Mouse (Mus musculus): ENCODE results near the gene Ripk4.

The Ripk4 gene

DNA sequence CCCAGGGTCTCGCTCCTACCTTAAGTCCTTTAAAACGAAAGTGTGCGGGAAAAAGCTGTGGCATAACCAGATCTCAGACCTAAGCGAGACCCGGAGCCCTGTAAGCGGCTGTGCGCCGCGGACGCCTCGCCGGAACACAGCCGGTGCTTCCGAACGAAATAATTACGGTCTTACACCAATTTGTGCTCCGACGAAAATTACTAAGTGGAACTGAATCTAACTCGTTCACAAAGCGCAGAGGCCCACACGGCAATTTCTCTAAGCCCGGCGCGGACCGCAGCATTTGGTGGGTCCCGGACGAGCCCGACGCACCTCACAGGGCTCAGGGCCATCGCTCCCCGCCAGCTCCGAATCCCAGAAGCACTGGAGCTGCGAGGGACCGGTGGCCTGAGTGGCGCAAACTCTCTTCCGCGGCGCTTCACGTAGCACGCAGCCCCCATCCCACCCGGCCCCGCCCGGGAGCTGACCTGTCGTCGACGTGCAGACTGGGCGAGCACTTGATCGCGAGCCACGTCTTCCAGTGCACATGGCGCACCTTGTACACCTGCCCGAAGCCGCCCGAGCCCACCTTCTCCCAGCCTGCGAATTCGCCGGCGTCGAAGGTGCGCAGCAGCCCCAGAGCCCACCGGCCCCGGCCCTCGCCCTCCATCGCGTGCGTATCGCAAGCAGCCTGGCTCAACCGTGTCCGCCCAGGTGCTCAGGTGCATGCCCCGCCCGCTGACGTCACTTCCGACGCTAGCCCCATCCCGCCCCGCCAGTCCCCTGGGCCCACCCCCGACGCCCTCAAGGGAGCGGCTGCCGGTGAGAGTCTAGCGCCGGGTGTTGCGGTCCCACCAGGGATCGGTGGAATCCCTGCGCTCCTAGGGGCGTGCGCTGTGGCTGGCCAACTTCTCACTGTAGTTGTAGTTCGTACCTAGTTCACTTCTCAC lies at the start of gene Ripk4:
Gene Ripk4 (minus strand): TSS at position 727 of the 929 bp plus-strand sequence.
- peak; percentile 65 to 81 for DNase-seq (ENCODE audit: low spot score in 2 of 2)

DNA sequence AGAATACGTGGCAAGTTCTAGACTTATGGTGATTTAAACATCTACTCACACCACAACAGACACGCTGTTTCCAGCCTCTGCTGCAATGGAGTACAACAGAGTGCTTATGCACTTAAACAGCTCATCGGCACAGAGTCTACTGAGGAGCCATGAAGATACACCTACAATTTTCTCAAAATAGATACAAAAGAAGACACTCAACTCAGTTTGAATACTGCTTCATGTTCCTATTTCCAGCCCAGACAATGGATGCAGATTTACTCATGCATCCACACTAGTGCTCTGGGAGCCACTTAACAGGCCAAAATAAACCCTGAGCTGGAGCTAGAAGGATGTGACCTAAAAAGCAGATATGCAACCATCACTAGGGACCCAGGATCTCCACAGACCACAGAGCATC lies 45.3 kb upstream of the Ripk4 start:
- no peak for DNase-seq (ENCODE audit: low spot score in 2 of 2)

DNA sequence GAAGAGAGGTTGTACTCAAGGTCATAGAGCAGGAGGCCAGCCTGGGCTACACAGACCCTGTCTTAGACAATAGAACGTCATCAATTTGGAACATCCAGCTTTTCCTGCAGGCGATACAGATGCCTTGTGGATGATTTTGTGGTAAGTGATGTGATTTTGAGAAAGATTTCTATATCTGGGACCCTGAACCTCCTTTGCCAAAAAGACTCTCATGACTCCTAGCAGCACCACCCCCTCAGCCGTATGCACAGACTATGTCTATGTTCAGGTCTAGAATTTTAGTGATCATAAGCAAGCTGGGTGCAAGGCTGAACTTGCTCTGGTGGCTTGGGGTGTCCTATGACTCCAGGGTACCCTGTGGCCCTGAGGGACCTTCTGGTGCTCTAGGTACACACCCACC lies 42.1 kb upstream of the Ripk4 start:
- no peak for DNase-seq (ENCODE audit: low spot score in 2 of 2)

DNA sequence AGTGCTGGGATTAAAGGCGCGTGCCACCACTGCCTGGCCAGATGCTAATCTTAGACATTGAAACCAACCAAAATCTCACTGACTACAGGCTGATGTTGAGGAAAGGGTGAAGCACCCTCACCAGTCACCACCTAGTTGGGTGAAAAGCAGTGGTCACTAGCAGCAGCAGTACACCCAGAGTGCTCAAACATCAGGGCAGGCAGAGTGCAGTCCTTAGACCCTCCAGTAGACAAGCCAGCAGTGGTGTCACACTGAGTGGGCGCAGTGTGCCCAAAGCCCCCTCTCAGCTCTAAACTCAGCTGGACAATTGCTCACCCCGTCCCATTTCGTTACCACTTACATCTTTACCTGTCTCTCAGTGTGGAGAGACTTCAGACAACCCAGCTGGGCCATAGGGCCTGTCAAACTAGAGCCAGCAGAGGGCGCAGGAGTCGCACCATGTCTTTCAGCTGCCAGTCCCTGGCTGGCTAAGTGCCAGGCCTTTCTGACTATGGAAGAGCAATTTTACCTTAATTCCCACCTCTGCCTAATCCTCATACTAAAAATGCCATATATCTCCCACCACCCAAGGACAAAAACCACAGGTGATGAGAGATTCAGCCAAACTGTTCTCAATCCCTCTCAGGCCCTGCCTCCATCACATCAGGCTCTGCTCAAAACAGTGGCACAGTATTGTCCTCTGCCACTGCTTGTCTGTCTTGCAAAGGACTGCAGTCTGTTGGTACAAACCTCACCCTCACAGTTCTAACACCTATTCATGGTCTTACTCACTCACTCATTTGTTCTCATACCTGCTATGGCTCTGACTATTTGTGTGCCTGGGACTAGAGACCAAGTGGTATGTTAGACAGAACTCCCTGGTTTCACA lies 41.3 kb upstream of the Ripk4 start:
- peak; percentile 48 to 67 for DNase-seq (ENCODE audit: low spot score in 2 of 2)

DNA sequence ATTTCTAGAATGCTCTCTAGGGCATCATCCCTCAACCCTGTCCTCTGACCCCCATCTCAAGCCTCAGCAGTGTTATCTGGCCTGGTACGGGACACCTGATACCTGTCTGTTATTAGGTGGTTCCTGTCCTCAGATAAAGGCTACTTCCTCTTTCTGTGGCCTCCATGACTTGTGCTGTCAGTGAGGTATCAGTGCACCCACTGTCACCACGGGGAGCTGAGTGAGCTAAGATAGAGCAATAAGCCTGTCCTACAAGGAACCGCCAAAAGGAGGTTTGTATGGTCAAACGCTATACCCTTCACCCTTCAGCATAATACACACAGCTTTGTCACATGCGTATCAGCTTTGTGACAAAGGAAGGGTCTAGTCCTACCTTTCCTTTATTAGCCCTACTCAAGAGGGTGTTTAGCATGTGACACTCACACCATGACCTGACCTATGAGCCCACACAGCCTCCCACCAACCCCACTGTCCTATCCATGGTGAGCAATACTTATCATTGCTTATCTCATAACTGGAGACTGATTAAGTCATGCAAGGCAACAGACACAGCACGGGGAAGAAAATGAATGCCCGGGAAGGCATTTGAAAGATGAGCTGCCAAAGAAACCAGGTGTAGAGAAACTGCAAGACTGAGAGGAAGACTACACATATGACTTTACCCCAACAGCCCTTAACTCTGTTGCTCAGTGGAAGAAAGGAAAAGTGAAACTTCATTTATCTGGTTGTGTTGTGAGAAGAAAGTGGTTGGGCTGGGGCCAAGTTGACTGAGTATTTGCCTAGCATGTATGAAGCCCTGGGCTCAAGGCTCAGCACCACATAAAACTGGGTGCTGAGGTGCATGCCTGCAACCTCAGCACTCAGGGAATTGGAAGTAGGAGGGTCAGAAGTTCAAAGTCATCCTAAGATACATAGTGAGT lies 34.6 kb upstream of the Ripk4 start:
- DNase-seq (ENCODE audit: low spot score in 2 of 2): no peak

DNA sequence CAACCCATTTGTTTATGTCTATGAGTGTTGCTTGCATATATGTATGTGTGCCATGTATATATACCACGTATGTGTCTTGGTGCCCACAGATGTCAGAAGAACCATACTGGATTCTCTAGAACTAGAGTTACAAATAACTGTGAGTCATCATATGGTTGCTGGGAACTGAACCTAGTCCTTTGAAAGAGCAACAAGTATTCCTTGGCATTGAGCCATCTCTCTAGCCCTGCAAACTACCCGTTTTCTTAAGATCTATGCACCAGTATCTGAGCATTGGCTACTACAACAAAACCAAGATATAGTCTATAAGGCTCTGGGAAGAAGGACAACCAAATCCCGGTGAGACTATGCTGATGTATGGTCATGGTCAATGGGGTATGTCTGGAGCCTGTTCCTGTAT lies 33.6 kb upstream of the Ripk4 start:
- DNase-seq (ENCODE audit: low spot score in 2 of 2): no peak

DNA sequence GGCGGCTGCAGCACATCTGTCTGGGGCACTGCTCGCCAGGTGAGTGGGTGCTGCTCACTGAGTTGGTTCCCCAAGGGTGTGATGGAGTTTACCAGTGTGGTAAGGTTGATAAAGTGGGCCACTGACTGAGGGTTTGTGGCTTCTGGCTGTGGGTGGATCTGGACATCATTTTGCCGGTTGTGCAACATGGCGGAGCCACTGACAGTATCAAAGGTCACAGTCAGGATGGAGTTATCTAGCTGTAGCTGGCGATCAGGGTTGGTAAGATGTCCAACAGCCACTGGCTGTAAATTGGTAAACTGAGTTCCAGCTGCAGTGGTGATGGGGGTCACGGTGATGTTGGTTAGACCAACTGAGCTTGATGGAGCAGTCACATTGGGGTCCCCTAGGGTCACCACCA lies 30.7 kb upstream of the Ripk4 start:
- no peak for DNase-seq (ENCODE audit: low spot score in 2 of 2)

DNA sequence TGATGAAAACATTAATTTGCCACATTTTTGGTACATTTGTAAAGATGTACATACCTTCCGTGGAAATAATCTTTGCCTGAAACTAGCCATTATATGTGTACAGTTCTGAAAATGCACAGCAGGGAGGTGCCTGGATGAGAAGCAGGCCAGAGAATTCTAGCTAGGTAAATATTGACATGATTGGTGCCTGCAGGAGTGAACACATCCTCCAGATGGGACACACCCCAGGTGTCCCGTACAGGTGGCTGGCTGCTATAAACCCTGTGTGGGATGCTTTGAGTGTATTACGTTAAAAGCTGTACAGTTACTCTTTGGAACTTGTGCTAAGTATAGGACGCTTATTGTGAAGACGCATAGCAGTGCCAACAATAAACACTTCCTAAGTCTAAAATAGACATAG lies 19.5 kb upstream of the Ripk4 start:
- no peak for DNase-seq (ENCODE audit: low spot score in 2 of 2)

DNA sequence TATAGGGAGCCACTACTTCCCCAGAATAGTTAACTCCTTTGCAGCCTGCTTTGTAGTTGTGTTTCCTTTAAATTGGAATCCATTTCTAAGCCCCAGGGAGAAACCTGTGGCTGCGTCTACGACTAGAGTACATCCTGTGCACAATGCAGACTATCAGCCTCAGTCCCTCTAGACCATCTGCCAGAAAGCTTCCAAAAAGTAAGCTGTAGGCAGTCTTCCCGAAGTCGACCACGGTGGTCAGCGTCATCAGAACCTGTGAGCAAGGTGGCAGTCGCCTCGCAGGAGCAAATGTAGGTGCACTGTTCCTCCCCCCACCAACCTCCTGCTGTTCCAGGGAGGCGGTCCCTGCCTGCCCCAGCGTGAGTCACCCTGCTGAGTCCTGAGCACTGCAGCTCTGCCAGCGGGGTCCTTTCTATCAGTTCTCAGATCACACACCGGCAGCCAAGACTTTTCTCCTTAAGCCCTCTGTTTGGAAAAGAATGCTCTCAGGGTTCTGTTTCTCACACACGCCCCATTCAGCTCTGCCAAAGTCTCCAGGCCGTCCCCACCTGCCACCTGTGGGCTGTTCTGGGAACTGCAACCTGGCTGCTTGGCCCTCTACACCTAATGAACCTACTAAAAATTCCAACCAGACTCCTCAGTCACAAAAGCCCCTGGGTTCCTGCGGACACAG lies 14.9 kb upstream of the Ripk4 start:
- DNase-seq (ENCODE audit: low spot score in 2 of 2): peak; percentile 81 to 87

DNA sequence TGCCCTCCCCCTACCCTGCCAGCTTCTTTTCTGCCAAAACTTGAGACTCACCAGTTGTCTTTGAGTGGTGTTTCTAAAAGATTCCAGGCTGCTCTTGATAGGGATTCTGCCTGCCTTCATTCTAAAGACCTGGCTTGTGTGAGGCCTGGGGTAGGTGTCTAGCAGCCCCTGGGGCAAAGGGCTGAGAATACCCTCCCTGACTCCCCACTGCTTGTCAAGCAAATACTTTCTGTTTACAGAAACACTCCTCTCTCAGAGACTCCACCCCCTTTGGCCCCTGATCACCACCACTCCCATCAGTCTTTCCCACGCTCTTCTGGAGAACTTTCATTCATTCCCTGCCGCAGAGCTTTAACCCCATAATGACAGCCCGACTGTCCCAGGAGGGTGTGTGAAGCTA lies 2.9 kb upstream of the Ripk4 start:
- no peak for DNase-seq (ENCODE audit: low spot score in 2 of 2)

DNA sequence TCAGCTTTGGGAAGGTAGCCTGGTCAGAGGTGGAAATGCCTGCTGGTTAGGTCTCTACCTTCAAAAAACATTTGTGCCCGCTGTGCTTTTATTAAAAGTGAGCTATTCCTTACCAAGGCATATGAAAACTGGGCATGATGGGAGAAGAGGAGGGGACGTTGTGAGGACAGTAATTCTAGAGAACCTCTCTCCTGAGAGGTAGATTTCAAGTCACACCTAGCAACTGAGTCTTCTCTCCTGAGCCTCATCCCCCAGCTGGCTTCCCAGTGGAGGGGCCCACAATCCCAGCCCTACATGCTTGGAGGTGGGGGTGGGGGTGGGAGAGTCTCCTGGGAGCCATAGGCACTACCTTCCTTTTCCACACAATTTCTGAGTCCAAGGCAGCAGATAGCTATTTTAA lies 1.0 kb upstream of the Ripk4 start:
- DNase-seq (ENCODE audit: low spot score in 2 of 2): no peak

DNA sequence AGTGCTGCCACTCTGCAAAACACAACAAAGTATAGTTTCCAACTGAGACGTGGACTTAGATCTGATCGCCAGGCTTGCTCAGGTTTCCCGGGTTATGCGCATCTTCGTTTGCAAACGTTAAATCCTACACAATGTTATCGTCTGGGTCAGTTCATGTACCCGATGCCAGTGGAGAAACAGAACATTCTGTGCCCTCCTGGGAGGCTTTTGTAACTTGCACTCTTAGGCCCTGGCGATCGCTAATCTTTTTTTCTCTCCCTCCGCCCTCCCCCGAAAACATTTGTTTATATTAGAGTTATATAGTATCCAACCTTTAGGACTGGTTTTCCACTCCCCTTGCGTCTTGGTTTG lies 378 bp upstream of the Ripk4 start:
- no peak for DNase-seq (ENCODE audit: low spot score in 2 of 2)

DNA sequence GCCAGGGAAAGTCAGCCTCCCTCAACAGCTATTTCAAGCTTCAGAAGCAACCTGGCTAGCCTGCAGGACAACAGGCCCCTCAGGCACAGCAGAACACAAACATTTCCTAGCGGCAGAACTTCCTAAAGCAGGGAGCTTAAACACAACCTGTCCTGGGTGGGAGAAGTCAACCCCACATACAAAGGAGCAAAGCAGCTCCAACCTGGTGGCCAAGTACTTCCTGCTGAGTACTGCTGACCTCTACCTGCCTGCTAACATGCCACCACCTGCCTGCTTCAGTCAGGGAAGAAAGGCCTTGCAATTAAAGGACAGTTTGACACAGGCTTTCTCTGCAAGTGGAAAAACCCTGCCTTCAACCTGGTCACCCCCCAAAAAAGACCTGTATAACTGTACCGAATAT lies 1.8 kb downstream of the Ripk4 start:
- DNase-seq (ENCODE audit: low spot score in 2 of 2): peak in 1 of 2 experiments; percentile 56

DNA sequence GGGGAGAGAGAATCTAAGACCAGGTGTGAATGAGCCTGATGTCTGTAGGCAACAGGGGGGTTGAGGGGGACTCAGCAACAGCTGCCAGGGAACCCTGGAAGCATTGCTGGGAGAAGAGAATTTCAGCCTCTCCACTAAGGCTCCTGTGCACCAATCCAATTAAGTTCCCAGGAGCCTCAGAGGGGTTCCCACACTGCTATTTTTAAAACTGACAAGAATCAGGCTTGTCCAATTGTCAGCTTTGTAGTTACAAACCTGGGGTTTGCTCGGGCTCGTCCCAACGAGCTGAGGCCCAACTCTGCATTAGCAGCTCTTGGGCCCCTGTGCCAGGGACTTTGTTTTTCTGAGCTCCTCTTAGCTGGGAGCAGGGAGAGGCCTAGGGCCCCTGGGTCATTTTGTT lies 3.9 kb downstream of the Ripk4 start:
- DNase-seq (ENCODE audit: low spot score in 2 of 2): peak in 1 of 2 experiments; percentile 43

DNA sequence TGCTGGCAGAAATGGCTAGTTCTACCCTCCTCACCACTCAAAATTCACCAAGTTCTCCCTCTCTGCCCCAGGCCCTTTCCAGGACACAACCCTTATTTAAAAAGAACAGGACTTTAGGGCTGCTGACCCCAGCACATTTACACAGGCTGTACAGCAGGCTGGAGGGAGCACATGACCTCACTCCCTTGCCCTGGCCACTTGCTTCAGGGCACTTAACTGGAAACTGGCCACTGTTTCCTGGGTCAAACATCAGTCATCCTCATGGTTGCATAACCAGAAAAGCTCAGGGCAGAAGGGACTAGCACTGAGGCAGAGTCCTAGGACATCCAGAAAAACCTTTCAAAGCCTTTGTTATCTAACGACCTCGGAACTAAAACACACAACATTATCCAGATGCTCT lies 5.3 kb downstream of the Ripk4 start:
- no peak for DNase-seq (ENCODE audit: low spot score in 2 of 2)

DNA sequence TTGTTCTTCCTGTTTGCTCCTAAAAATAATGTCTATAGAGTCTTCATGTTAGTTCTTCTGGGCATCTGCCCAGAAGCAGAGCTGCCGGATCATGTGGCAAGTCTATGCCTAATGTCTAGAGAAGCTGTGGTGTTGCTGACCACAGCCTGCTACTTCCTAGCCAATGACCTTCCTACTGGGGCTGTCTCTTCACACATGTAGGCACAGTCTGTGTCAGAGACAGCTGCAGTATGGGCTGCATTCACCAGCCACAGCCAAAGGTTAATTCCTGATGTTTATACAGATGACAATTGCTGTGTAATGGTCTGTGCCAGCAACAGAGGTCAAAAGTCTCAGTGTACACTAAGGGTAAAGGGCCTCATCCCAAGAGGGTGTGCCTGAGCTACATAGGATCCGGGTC lies 7.1 kb downstream of the Ripk4 start:
- DNase-seq (ENCODE audit: low spot score in 2 of 2): no peak

DNA sequence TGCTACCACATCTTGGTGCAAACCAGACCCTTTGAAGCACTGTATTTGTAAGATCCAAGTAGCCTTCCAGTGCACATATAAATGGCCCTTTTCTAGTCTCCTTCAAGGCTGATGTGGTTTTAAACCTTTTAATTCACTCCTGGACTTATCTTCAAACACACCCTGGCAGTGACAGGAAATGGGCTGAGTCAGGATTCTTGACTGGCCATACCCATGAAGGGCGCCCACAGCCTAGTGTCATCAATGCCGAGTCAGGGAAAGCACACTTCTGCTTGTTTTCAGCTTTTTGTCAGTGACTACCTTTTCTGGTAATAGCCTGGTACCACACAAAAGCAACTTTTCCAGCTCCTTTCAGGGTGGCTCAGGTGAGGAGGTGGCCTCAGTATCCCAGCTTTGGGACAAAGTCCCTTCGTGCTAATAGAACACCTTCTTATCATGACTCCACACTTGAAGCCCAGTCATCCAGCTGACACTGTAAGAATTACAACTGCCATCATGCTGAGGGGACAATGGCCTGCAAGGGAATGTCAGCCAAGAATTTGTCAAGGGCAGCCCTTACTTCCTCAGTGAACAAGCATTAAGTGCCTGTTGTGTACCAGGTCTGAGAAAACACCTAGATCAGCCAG lies 11.2 kb downstream of the Ripk4 start:
- no peak for DNase-seq (ENCODE audit: low spot score in 2 of 2)

DNA sequence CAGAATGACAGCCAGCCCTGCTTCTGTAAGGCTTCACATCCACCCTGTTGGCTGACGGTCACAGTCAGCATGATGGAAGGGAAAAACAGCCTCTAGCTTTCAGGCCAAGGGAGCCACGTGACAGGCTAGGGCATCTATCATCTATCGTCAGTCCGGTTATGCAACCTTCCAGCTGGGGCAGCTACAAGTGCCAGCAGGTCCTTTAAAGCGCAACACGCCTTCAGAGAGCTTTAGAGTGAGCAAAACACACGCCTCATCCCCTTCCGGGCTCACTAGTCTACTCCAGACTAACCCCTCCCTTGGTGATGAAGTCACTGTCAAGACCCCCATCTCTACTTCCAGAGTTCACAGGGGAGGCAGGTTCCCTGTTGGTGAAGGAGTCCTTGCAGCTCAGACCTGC lies 11.7 kb downstream of the Ripk4 start:
- peak; percentile 65 to 86 for DNase-seq (ENCODE audit: low spot score in 2 of 2)

DNA sequence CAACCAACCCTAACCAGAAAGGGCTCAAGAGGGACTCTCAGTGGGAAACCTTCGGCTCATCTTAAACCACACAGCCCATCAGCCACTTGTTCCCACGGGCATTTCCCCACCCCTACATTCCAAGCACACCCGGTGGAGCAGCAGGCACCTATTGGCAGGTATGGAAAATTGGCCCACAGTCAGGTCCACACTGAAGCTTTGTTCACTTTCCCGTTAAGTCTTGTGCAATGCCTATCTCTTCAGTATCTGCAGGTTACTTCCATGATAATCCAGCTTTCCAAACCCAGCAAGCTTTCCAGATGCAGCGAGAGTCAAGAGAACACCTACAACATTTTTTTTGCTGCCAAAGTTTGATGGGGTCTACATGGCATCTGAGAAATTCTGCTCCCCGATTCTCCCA lies 15.2 kb downstream of the Ripk4 start:
- no peak for DNase-seq (ENCODE audit: low spot score in 2 of 2)

DNA sequence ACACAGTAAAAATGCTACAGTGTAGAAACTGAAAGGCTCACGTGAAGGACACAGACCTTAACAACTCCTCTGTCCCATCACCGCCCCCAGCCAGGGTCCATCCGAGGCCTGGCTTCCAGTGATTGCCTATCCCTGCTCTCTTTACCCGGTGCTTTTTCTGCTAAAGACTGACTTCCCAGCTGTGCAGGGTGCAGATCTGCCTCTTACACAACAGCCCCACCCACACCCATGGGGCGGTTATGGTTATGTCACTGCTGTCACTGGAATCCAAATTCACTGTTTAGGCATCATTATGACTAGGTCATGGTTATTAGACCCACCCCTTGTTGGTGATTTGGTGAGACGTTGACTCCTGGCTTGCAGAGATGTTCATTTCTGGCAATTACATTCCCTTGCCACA lies 25.6 kb downstream of the Ripk4 start:
- no peak for DNase-seq (ENCODE audit: low spot score in 2 of 2)

DNA sequence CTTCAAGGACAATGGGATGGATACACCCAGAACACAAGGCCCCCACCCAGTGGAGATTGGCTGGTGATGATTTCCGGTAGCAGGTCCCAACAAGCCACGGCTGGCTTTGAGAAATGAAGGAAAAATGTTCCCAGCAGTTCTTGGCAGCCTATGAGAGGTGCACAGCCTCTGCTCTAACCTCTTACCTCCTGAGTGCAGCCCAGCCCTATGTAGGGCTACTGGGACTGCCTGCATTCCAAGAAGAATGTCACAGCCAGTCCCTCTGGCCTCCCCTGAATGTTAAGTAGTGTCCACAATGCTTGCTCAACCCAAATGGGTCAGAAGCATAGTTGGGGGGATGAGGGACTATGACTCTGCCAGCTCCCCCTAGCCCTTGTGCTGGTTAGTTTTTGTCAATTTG lies 27.0 kb downstream of the Ripk4 start:
- DNase-seq (ENCODE audit: low spot score in 2 of 2): peak in 1 of 2 experiments; percentile 26

Measured in urinary bladder, adult 18-20 months (tissue).